Mouse (Mus musculus) gastrocnemius, adult 2 months (tissue): Measurements from ENCODE around the gene Homer2. TPM values are rescaled to one million over a fixed set of nuclear protein-coding genes. Genes with fewer than 3 reads are reported as not detected.

Experiments used
- DNase-seq: peaks from one replicate; pipeline ENCODE4 v3.0.0; 2022
- H3K27ac ChIP-seq: fragments of 200-600 bp; 2 replicates; pipeline ENCODE4 v1.8.1; 2022; ENCODE audit warnings: mild to moderate bottlenecking
- H3K4me3 ChIP-seq: fragments of 200-600 bp; 2 replicates; pipeline ENCODE4 v1.8.1; 2022; ENCODE audit warnings: mild to moderate bottlenecking, moderate library complexity
- CTCF ChIP-seq: fragments of 200-600 bp; IDR thresholded peaks from 2 replicates; pipeline ENCODE4 v1.8.1; 2022; ENCODE audit warnings: antibody characterized with exemption, mild to moderate bottlenecking, moderate library complexity
- intact Hi-C: fragments of 180-260 bp; cut with DNase I; formaldehyde crosslinking; loops from one replicate; pipeline ENCODE4 v1.15.1; 2025
- total RNA-seq, 2 experiments: library from RNA; stranded (reverse); gene quantifications; 2 replicates each; pipeline ENCODE4 v1.2.3; 2021

The Homer2 gene
- total RNA-seq, 2 experiments from 2014 or later: 39.9 to 102 TPM

- TF ChIP-seq CTCF: no peak
- intact Hi-C loops: no loop called here
- no peak for DNase-seq
These were observed 149.9 kb downstream of the Homer2 start for GRCm38 (mm10) chr7:81557252-81557984.

GRCm38 (mm10) chr7:81556839-81557238, 150.5 kb downstream of the Homer2 start:
- intact Hi-C loops: no loop called here
- H3K4me3 ChIP-seq: no peak overlapping the region
- DNase-seq: no peak
- no peak for TF ChIP-seq CTCF
- H3K27ac ChIP-seq: no peak overlapping the region

More at GRCm38 (mm10) chr7:81557252-81557984, 149.9 kb downstream of the Homer2 start:
- Histone ChIP-seq H3K27ac (no peak overlapping the region), H3K4me3 (no peak overlapping the region)

- no peak overlapping the region for H3K4me3 ChIP-seq
- DNase-seq: peak; percentile 47
These were observed 153.0 kb downstream of the Homer2 start for GRCm38 (mm10) chr7:81554369-81554768.

GRCm38 (mm10) chr7:81553589-81553988, 153.7 kb downstream of the Homer2 start:
- DNase-seq: no peak
- no peak for TF ChIP-seq CTCF
- H3K27ac ChIP-seq: no peak overlapping the region
- H3K4me3 ChIP-seq: no peak overlapping the region
- intact Hi-C loops: no loop called here

More at GRCm38 (mm10) chr7:81554369-81554768, 153.0 kb downstream of the Homer2 start:
- intact Hi-C loops: no loop called here
- no peak overlapping the region for H3K27ac ChIP-seq
- TF ChIP-seq CTCF: peak; percentile 67

Other genes with a start within 250 kb of the Homer2 start
- gene Ap3b2, start 213.6 kb downstream of the Homer2 start, total RNA-seq: under 1 TPM; 0.20 TPM
- gene BC048679, start 209.2 kb downstream of the Homer2 start, total RNA-seq: 10 to 100 TPM in 1 of 2 experiments, 1 to 10 TPM in 1; 1.4 to 10.7 TPM
- gene Fsd2, start 140.6 kb downstream of the Homer2 start, total RNA-seq: 100 to 1,000 TPM; 311 to 349 TPM
- gene Whamm, start 136.3 kb downstream of the Homer2 start, total RNA-seq: 10 to 100 TPM in 1 of 2 experiments, 1 to 10 TPM in 1; 6.9 to 11.2 TPM
- gene Ramac, start 55.4 kb upstream of the Homer2 start, total RNA-seq: 10 to 100 TPM; 23.8 to 24.8 TPM
- gene 3110040N11Rik, start 82.0 kb upstream of the Homer2 start, total RNA-seq: 10 to 100 TPM; 17.3 to 23.7 TPM
- 100 to 1,000 TPM; 145 to 194 TPM for gene Btbd1, start 121.9 kb upstream of the Homer2 start, total RNA-seq
- gene Gm10160, start 148.3 kb upstream of the Homer2 start, total RNA-seq: not detected
- 10 to 100 TPM in 1 of 2 experiments, 1 to 10 TPM in 1; 5.8 to 13.1 TPM for gene Tm6sf1, start 151.5 kb upstream of the Homer2 start, total RNA-seq
- 1 to 10 TPM; 1.3 to 2.6 TPM for gene Hdgfl3, start 226.9 kb upstream of the Homer2 start, total RNA-seq